Mouse (Mus musculus) embryonic stem cell, embryonic (primary cell): ENCODE measurements at regions not wholly inside any gene's neighbourhood (a gene's known extent, or its start where the extent isn't known, plus 50 kb on each side); places are given as distances from the start of the nearest gene placed in this dataset.

Source experiments
- CTCF ChIA-PET, 4 experiments: fragments of 300-600 bp in 2 of 4; fragments of 350-600 bp in 2 of 4; sonication (Branson Sonifier 250); formaldehyde crosslinking; loops; one replicate each; lab custom pipeline; 2022; ENCODE audit warnings: inconsistent platforms in 2 of 4; lab: Charles Lee
- POLR2A ChIA-PET, 4 experiments: fragments of 300-600 bp in 2 of 4; fragments of 350-600 bp in 2 of 4; sonication (Branson Sonifier 250); formaldehyde crosslinking; loops; one replicate each; lab custom pipeline; 2022; ENCODE audit warnings: antibody characterized with exemption in 4 of 4, inconsistent platforms in 1 of 4; lab: Charles Lee

GRCm38 (mm10) chr5:79679051-79679450 lies 1340.9 kb upstream of the Adgrl3 start:
- ChIA-PET CTCF (no interaction called here), POLR2A (interaction anchor here in 1 of 4 experiments (0.7 kb wide), 1 partner anchor 312 kb away, joined by 3 read pairs; no protein-coding TSS in a partner anchor)

GRCm38 (mm10) chr5:79680321-79680720 lies 1339.6 kb upstream of the Adgrl3 start:
- CTCF ChIA-PET, result no interaction called here

GRCm38 (mm10) chr5:79706631-79707030 lies 1313.3 kb upstream of the Adgrl3 start:
- POLR2A ChIA-PET, result no interaction called here

More at GRCm38 (mm10) chr5:79680321-79680720, 1339.6 kb upstream of the Adgrl3 start:
- POLR2A ChIA-PET, result no interaction called here

GRCm38 (mm10) chr5:79734885-79735284 lies 1285.1 kb upstream of the Adgrl3 start:
- POLR2A ChIA-PET, result no interaction called here

More at GRCm38 (mm10) chr5:79706631-79707030, 1313.3 kb upstream of the Adgrl3 start:
- CTCF ChIA-PET, result no interaction called here

GRCm38 (mm10) chr5:79784391-79784790 lies 1235.5 kb upstream of the Adgrl3 start:
- POLR2A ChIA-PET, result no interaction called here
- CTCF ChIA-PET, result no interaction called here

More at GRCm38 (mm10) chr5:79734885-79735284, 1285.1 kb upstream of the Adgrl3 start:
- CTCF ChIA-PET, result no interaction called here

GRCm38 (mm10) chr5:79826531-79826930 lies 1193.4 kb upstream of the Adgrl3 start:
- POLR2A ChIA-PET, result no interaction called here
- CTCF ChIA-PET, result no interaction called here

GRCm38 (mm10) chr5:79846456-79846855 lies 1173.5 kb upstream of the Adgrl3 start:
- ChIA-PET POLR2A (interaction anchor here in 1 of 4 experiments (0.6 kb wide), 1 partner anchor 10 kb away, joined by 3 read pairs; no protein-coding TSS in a partner anchor), CTCF (no interaction called here)

- POLR2A ChIA-PET, result no interaction called here
- CTCF ChIA-PET, result no interaction called here
Measured at GRCm38 (mm10) chr5:79855866-79856265, 1164.1 kb upstream of the Adgrl3 start.

GRCm38 (mm10) chr5:79900713-79901112 lies 1119.2 kb upstream of the Adgrl3 start:
- POLR2A ChIA-PET, result no interaction called here
- CTCF ChIA-PET, result no interaction called here

GRCm38 (mm10) chr5:79905341-79905740 lies 1114.6 kb upstream of the Adgrl3 start:
- ChIA-PET CTCF (no interaction called here), POLR2A (no interaction called here)
